Comparison of ENCODE assay signal across 8 mouse cellular contexts in the genomic region with DNA sequence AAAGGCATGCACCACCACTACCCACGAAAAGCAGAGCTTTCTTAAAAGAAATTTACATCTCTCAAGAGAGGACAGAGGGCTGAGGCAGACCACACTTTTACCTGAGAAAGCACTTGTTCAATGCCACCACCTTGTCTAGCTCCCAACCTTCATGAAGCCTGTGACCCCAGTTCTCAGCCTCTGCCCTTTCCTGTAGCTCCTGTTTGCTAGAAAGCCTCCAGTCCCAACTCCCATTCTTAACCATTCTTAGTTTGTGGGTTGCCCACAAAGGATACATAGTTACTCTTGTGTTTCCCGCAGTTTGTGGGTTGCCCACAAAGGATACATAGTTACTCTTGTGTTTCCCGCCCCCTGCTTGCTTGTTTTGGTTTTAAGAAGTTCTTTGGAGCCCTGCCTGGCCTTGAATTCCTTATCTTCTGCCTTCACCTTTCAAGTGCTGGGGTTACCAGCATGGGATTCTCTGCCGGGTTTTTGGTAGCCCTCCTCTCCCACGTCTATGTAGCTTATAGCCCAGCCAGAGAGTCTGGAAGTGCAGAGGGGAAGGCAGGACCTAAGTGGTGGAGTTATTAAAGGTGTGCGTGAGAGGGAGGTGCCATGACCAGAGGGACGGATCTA. TPM values are rescaled to one million over a fixed set of nuclear protein-coding genes. Genes with fewer than 3 reads are reported as not detected.
DNase-seq lines count a peak whose midpoint lies in the region; TF ChIP-seq lines count a peak whose summit lies in the region.

No protein-coding gene starts in this region.

- no peak for TF ChIP-seq POLR2A in lung, adult 2 months (IDR thresholded peaks at IDR 0.05; ENCODE audit: borderline replicate concordance, extremely low read depth, low read depth, low read length)

- H3K4me1 ChIP-seq in lung, adult 2 months (ENCODE audit: control insufficient read depth, insufficient read depth, low read length), result peaks cover 37% of the 10 kb centered on the region

- WGBS in lung, adult 2 months, result 25% methylated on average over 7 of the region's 7 CpGs

- no peak for TF ChIP-seq CTCF in lung, adult 2 months (IDR thresholded peaks at IDR 0.05; ENCODE audit: insufficient read depth, low read length)

- no peak for DNase-seq in lung, adult 2 months
- DNase-seq in lung, postnatal 10 days, result no peak
- peak; percentile 16 for DNase-seq in R1 (ENCODE audit: low read depth, low spot score)
- peak; percentile 65 for DNase-seq in induced T-regulatory cell, adult 2 months (ENCODE audit: low read depth)
- peak; percentile 34 to 51 for DNase-seq in spleen, postnatal 10 days (ENCODE audit: low spot score in 2 of 2)
- DNase-seq in right cerebral cortex, adult 18-20 months, result no peak
- DNase-seq in cerebellum, postnatal 36 days, result no peak
- no peak for DNase-seq in right cerebral cortex, postnatal 10 days (ENCODE audit: low spot score in 2 of 2)

- H3K4me3 ChIP-seq in lung, adult 2 months (replicated peaks; ENCODE audit: extremely low read depth, low read depth, low read length), result peak overlapping the region; percentile 25

RNA-seq across cellular contexts. Expression of a gene that starts 1.4 kb away (rescaled TPM):
- polyA plus RNA-seq in lung, adult 2 months (2012; rRNA removed), result 19.5 and 24.3 TPM in 2 replicates

RNA-seq across cellular contexts. Expression of a gene that starts 36.1 kb away (rescaled TPM):
- polyA plus RNA-seq in lung, adult 2 months (2012; rRNA removed), result 25.7 and 28.0 TPM in 2 replicates

RNA-seq across cellular contexts. Expression of a gene that starts 36.2 kb away (rescaled TPM):
- polyA plus RNA-seq in lung, adult 2 months (2012; rRNA removed), result 63.2 and 66.5 TPM in 2 replicates

Comparison
In these comparisons a context has a peak if more than half of its experiments do, and no peak if none do; other contexts are left out.
1. DNase-seq: peak in R1 (single experiment), induced T-regulatory cell, adult 2 months (single experiment) and spleen, postnatal 10 days (2 of 2); none in lung, adult 2 months (single experiment), lung, postnatal 10 days (single experiment), right cerebral cortex, adult 18-20 months (single experiment), cerebellum, postnatal 36 days (0 of 2) and right cerebral cortex, postnatal 10 days (0 of 2).